Mouse (Mus musculus): ENCODE measurements at regions not wholly inside any gene's neighbourhood (a gene's known extent, or its start where the extent isn't known, plus 50 kb on each side); places are given as distances from the start of the nearest gene placed in this dataset.

- no peak for DNase-seq (ENCODE audit: low spot score in 2 of 2)
Measured at GRCm38 (mm10) chr4:66478601-66479217, 74.3 kb upstream of the Astn2 start.

Data from heart, adult 9 months (tissue).